In genomic region chr7:125597516-125598347, GRCm38 (mm10) we compare ENCODE assay signal across 1 mouse cellular context.
TF ChIP-seq lines count a peak whose summit lies in the region.

No protein-coding gene starts in this region.

TF ChIP-seq in CH12.LX, 34 proteins besides CTCF, POLR2A, EP300 and RAD21 (continued from another document):
- TF ChIP-seq SIN3A (IDR thresholded peaks at IDR 0.05; ENCODE audit: low read length) = peak; percentile 71
- TF ChIP-seq ZKSCAN1 (IDR thresholded peaks at IDR 0.05; ENCODE audit: borderline replicate concordance, low read depth, low read length) = no peak
- no peak for TF ChIP-seq USF1 (IDR thresholded peaks at IDR 0.05; ENCODE audit: low read depth, low read length)
- TF ChIP-seq ELF1 (IDR thresholded peaks at IDR 0.05; ENCODE audit: low read depth, low read length) = no peak
- peak; percentile 86 for TF ChIP-seq MAZ (IDR thresholded peaks at IDR 0.05; ENCODE audit: low read depth, low read length)
- TF ChIP-seq ZMIZ1 (IDR thresholded peaks at IDR 0.05; ENCODE audit: low read depth, low read length) = no peak
- no peak for TF ChIP-seq ZC3H11A (IDR thresholded peaks at IDR 0.05; ENCODE audit: low read depth, low read length)
- peak; percentile 50; the same call in 1 of the 2 replicates for TF ChIP-seq MXI1 (IDR thresholded peaks at IDR 0.05; ENCODE audit: low read depth, low read length)
- peak; percentile 51; the same call in 1 of the 2 replicates for TF ChIP-seq TCF12 (IDR thresholded peaks at IDR 0.05; ENCODE audit: low read depth, low read length)
- peak; percentile 44 for TF ChIP-seq ETS1 (conservative IDR thresholded peaks at IDR 0.05; ENCODE audit: low read depth, low read length)
- TF ChIP-seq CHD1 (IDR thresholded peaks at IDR 0.05; ENCODE audit: low read depth, low read length) = peak; percentile 91; the same call in 1 of the 2 replicates
- no peak for TF ChIP-seq POLR2AphosphoS2 (IDR thresholded peaks at IDR 0.05; ENCODE audit: low read depth, low read length)
- TF ChIP-seq CHD2 (IDR thresholded peaks at IDR 0.05; ENCODE audit: low read length) = peak; percentile 36; the same call in 1 of the 2 replicates
- TF ChIP-seq JUND (conservative IDR thresholded peaks at IDR 0.05; ENCODE audit: low read depth, low read length) = no peak
- TF ChIP-seq PAX5 (IDR thresholded peaks at IDR 0.05; ENCODE audit: low read length) = no peak
- peak; percentile 10; the same call in 1 of the 2 replicates for TF ChIP-seq MEF2A (IDR thresholded peaks at IDR 0.05; ENCODE audit: borderline replicate concordance, low read depth, low read length)
- no peak for TF ChIP-seq TBP (conservative IDR thresholded peaks at IDR 0.05; ENCODE audit: low read depth, low read length)
- 0 out of 2 replicates have a peak, but pooled peaks have one; percentile 14 for TF ChIP-seq MAFK (IDR thresholded peaks at IDR 0.05; ENCODE audit: insufficient replicate concordance, low read length)
